Mouse (Mus musculus): ENCODE measurements around the gene Deaf1.

Deaf1 gene

GRCm38 (mm10) chr7:141294479-141294878 is 33.0 kb downstream of the Deaf1 start:
- DNase-seq: no peak

GRCm38 (mm10) chr7:141293852-141294471 is 33.5 kb downstream of the Deaf1 start:
- no peak for DNase-seq

- no peak for DNase-seq
Measured at GRCm38 (mm10) chr7:141292583-141293388, 34.7 kb downstream of the Deaf1 start.

- no peak for DNase-seq
Measured at GRCm38 (mm10) chr7:141291921-141292582, 35.4 kb downstream of the Deaf1 start, which contains the start of gene Drd4. TSS of gene Drd4 (plus strand) at chr7:141292006.

- DNase-seq: no peak
Measured at GRCm38 (mm10) chr7:141288042-141288441, 39.4 kb downstream of the Deaf1 start.

- DNase-seq: no peak
Measured at GRCm38 (mm10) chr7:141282756-141283155, 44.7 kb downstream of the Deaf1 start.

- DNase-seq: no peak
Measured at GRCm38 (mm10) chr7:141281442-141281841, 46.0 kb downstream of the Deaf1 start.

- DNase-seq: peak; percentile 83
Measured at GRCm38 (mm10) chr7:141278766-141279590, 48.5 kb downstream of the Deaf1 start, which contains the start of gene Sct. TSS of gene Sct (minus strand) at chr7:141279133.

GRCm38 (mm10) chr7:141277701-141278678 is 49.5 kb downstream of the Deaf1 start:
- peak; percentile 88 for DNase-seq

- DNase-seq: peak; percentile 88
Measured at GRCm38 (mm10) chr7:141276546-141276945, 50.9 kb downstream of the Deaf1 start, which contains the start of gene Cdhr5. TSS of gene Cdhr5 (minus strand) at chr7:141276786.

GRCm38 (mm10) chr7:141275356-141275755 is 52.1 kb downstream of the Deaf1 start:
- DNase-seq: no peak

- DNase-seq: no peak
Measured at GRCm38 (mm10) chr7:141270631-141271030, 56.9 kb downstream of the Deaf1 start.

GRCm38 (mm10) chr7:141269273-141269545 is 58.3 kb downstream of the Deaf1 start:
- peak; percentile 92 for DNase-seq

- peak; percentile 95 for DNase-seq
Measured at GRCm38 (mm10) chr7:141268466-141269272, 58.8 kb downstream of the Deaf1 start.

- DNase-seq: peak; percentile 98
Measured at GRCm38 (mm10) chr7:141265739-141266561, 61.5 kb downstream of the Deaf1 start, which contains the start of gene Irf7. TSS of gene Irf7 (minus strand) at chr7:141266481.

GRCm38 (mm10) chr7:141265411-141265738 is 62.1 kb downstream of the Deaf1 start:
- no peak for DNase-seq

GRCm38 (mm10) chr7:141264761-141265410 is 62.6 kb downstream of the Deaf1 start:
- peak; percentile 95 for DNase-seq

- peak; percentile 89 for DNase-seq
Measured at GRCm38 (mm10) chr7:141264041-141264700, 63.3 kb downstream of the Deaf1 start.

- DNase-seq: peak; percentile 92
Measured at GRCm38 (mm10) chr7:141263640-141264039, 63.9 kb downstream of the Deaf1 start.

Measured in heart, adult 11 months (tissue).